Mouse (Mus musculus) adrenal gland, adult 10 weeks (tissue): ENCODE measurements around the gene Cds1. TPM values are rescaled to one million over a fixed set of nuclear protein-coding genes. Genes with fewer than 3 reads are reported as not detected.

Source experiments
- polyA plus RNA-seq: library from polyadenylated mRNA; stranded (reverse); fragments of 350-450 nt; fragmentation: Illumina TruSeq; extraction: RNeasy Lipid Tissue Mini Kit (QIAGEN cat#74804); gene quantifications from one replicate; pipeline ENCODE4 v1.2.3, GENCODE M21; 2014; ENCODE audit warnings: low read depth, low replicate concordance

The Cds1 gene
- 2.0 TPM for polyA plus RNA-seq

DNA sequence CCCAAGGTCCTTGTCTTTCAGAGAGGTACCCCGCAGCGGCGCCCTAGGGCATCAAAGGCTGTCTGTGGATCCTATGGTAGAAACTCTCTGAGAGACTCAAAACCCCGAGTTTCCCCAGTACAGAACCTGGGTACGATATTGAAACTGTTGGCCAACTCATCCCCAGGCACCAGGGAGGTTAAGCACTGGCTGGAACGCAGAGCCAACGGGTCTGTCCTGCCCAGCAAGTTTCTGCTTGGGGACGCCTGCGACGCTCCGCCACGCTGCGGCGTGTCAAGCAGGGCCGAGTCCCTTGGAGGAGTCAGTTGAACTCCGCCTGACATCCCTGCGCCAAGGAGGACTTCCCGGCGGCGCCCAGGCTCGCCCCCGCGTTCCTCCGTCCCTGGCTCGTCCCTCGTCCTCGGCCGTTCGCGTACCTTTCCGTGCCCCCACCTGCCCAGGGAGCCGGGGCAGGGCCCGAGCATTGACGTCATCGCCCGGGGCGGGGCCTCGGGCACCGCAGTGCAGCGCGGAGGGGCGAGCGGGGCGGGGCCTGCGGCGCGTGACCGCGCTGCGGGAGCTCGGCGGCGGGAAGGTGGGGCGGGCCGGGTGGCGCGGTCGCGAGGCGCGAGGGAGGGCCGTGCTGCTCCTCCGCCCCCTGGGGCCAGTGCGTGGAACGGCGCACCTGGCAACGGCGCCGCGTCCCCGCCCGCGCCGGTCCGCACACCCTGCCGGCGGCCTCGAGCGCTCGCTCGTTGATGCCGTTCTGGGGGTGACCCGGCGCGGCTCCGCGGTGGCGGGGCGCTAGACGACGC, at the start of gene Cds1:
Gene Cds1 (plus strand): TSS at position 577 of the 794 bp plus-strand sequence.

Other genes starting within 250 kb of the Cds1 start
- gene Nkx6-1, start 100.1 kb upstream of the Cds1 start, polyA plus RNA-seq: not detected